Mouse (Mus musculus) granulocyte monocyte progenitor cell, adult 5-6 weeks (primary cell): Measurements from ENCODE around the gene Trdmt1. TPM values are rescaled to one million over a fixed set of nuclear protein-coding genes. Genes with fewer than 3 reads are reported as not detected.

Source experiments
- ATAC-seq: replicated peaks from 2 replicates; pipeline ENCODE4 v1.8.0; 2016; ENCODE audit warnings: mild to moderate bottlenecking, moderate TSS enrichment, inconsistent platforms; ENCODE audit not compliant: poor library complexity, severe bottlenecking
- total RNA-seq, 2 experiments: library from RNA; stranded (forward) in 1 of 2; stranded (reverse) in 1 of 2; fragments of 200-712, 200-1000 nt in 1 of 2; fragments of >200 nt in 1 of 2; fragmentation: Nextera tagmentation in 1 of 2; gene quantifications; 2 replicates each; pipeline ENCODE4 v1.2.3; 2014 to 2017

Trdmt1 gene
- total RNA-seq, 2 experiments from 2014 or later: 6.4 to 9.9 TPM

- peak; percentile 88 for ATAC-seq
These were observed 14.3 kb upstream of the Trdmt1 start for GRCm38 (mm10) chr2:13558607-13559262.

- ATAC-seq: peak; percentile 36
These were observed 12.9 kb upstream of the Trdmt1 start for GRCm38 (mm10) chr2:13557145-13558030.

GRCm38 (mm10) chr2:13556239-13556638, 11.8 kb upstream of the Trdmt1 start:
- ATAC-seq: no peak

GRCm38 (mm10) chr2:13553966-13554365, 9.5 kb upstream of the Trdmt1 start:
- ATAC-seq: no peak

- ATAC-seq: no peak
These were observed 4.3 kb upstream of the Trdmt1 start for GRCm38 (mm10) chr2:13548749-13549148.

GRCm38 (mm10) chr2:13543519-13544124, 846 bp downstream of the Trdmt1 start:
- no peak for ATAC-seq

- peak; percentile 20; the same call in 1 of the 2 replicates for ATAC-seq
These were observed 4.6 kb downstream of the Trdmt1 start for GRCm38 (mm10) chr2:13539860-13540259.

GRCm38 (mm10) chr2:13538704-13539377, 5.6 kb downstream of the Trdmt1 start:
- peak; percentile 14 for ATAC-seq

- ATAC-seq: peak; percentile 91
These were observed 6.2 kb downstream of the Trdmt1 start for GRCm38 (mm10) chr2:13538258-13538657.

- no peak for ATAC-seq
These were observed 6.7 kb downstream of the Trdmt1 start for GRCm38 (mm10) chr2:13537733-13538132.

- ATAC-seq: no peak
These were observed 7.7 kb downstream of the Trdmt1 start for GRCm38 (mm10) chr2:13536747-13537146.

- ATAC-seq: no peak
These were observed 13.8 kb downstream of the Trdmt1 start for GRCm38 (mm10) chr2:13530639-13531038.

GRCm38 (mm10) chr2:13529253-13529933, 15.1 kb downstream of the Trdmt1 start:
- ATAC-seq: no peak

GRCm38 (mm10) chr2:13527531-13527930, 16.9 kb downstream of the Trdmt1 start:
- ATAC-seq: no peak

- no peak for ATAC-seq
These were observed 17.3 kb downstream of the Trdmt1 start for GRCm38 (mm10) chr2:13527125-13527524.

- no peak for ATAC-seq
These were observed 18.3 kb downstream of the Trdmt1 start for GRCm38 (mm10) chr2:13526205-13526604.

- no peak for ATAC-seq
These were observed 20.7 kb downstream of the Trdmt1 start for GRCm38 (mm10) chr2:13523540-13524456.

- no peak for ATAC-seq
These were observed 22.4 kb downstream of the Trdmt1 start for GRCm38 (mm10) chr2:13522106-13522505.

GRCm38 (mm10) chr2:13514949-13515348, 29.5 kb downstream of the Trdmt1 start:
- ATAC-seq: no peak
